Mouse (Mus musculus) heart, adult 2 months (tissue): ENCODE measurements at regions not wholly inside any gene's neighbourhood (a gene's known extent, or its start where the extent isn't known, plus 50 kb on each side); places are given as distances from the start of the nearest gene placed in this dataset.

Experiments
- CTCF ChIP-seq: fragments of 200-600 bp; IDR thresholded peaks from 2 replicates; pipeline ENCODE4 v1.8.1; 2022; ENCODE audit warnings: antibody characterized with exemption, mild to moderate bottlenecking, moderate library complexity
- EP300 ChIP-seq: fragments of 200-500 bp; IDR thresholded peaks from 2 replicates; pipeline ENCODE4 v1.6.1; 2011; ENCODE audit warnings: low read depth, low read length, control low read depth; ENCODE audit not compliant: insufficient read depth
- POLR2A ChIP-seq: fragments of 200-500 bp; IDR thresholded peaks from 2 replicates; pipeline ENCODE4 v1.6.1; 2011; ENCODE audit warnings: mild to moderate bottlenecking, low read depth, low read length, control low read depth; ENCODE audit not compliant: insufficient read depth

DNA sequence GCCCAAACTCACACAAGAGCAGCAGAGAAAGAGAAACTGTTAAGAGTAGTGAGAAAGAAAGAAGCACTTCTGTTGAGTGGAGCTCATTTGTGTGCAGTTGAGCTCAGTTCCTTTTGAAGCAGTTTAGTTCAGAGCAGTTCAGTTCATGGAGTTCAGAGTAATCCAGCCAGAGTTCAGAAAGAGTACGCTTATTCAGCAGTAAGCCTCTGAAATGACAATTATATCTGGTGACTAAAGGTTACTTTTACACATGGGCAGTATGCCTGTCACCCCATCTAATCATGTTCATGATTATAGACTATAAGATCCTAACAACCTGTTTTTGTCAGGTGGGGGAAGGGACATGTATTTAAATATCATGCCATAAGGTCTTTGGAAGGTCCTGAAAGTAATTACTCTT lies 333.9 kb upstream of the Klf6 start:
- TF ChIP-seq POLR2A = no peak
- TF ChIP-seq EP300 = no peak
- TF ChIP-seq CTCF = no peak
